ENCODE assay signal across 24 mouse cellular contexts in the genomic region with DNA sequence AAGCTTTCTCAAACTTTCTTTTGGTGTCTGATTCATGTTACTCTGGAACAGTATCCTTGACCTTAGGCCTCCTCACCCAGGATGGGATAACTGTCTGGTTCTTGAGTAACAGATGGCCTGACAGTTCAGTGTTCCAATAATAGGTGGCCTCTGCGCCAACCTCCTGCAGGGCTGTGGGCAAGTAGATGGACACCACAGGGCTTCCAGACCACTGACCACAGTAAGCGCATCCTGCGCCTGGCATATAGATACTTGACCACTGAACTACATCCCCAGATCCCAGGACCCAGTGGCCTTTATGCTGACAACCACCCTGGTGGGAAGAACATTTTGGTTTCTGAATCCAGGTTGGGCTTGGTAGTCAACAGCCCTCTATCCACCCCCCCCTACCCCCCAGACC. TPM values are rescaled to one million over a fixed set of nuclear protein-coding genes. Genes with fewer than 3 reads are reported as not detected.
DNase-seq lines count a peak whose midpoint lies in the region; ATAC-seq and TF ChIP-seq lines count a peak whose summit lies in the region.
"Had no signal": no experiment of that assay in that cellular context is flagged by ENCODE, and none has a peak within 500 bp of the region (broad histone marks: within the 10 kb centered on the region; RNA-seq: fewer than 3 reads in every experiment).

No protein-coding gene starts in this region.

- 16% methylated on average over 3 of the region's 3 CpGs for WGBS in cerebellum, adult 2 months
- WGBS in midbrain, embryonic 10.5 days: 95% methylated on average over 3 of the region's 3 CpGs
- WGBS in midbrain, embryonic 13.5 days: 94% methylated on average over 3 of the region's 3 CpGs

- no peak for TF ChIP-seq CTCF in cerebellum, adult 2 months (IDR thresholded peaks at IDR 0.05; ENCODE audit: borderline replicate concordance, insufficient read depth, low read depth, low read length)

- H3K4me1 ChIP-seq in cerebellum, adult 2 months (ENCODE audit: control insufficient read depth, insufficient read depth, low read length): peaks cover 86% of the 10 kb centered on the region
- H3K4me1 ChIP-seq in midbrain, embryonic 10.5 days: peaks cover 70% of the 10 kb centered on the region
- peaks cover 28% of the 10 kb centered on the region for H3K4me1 ChIP-seq in midbrain, embryonic 13.5 days (replicated peaks)

- H3K27me3 ChIP-seq in cerebellum, adult 2 months (ENCODE audit: control insufficient read depth, insufficient read depth, low read length): no peaks in the 10 kb centered on the region
- H3K27me3 ChIP-seq in midbrain, embryonic 10.5 days (ENCODE audit: low read depth, poor library complexity, severe bottlenecking): peaks cover 61% of the 10 kb centered on the region
- no peaks in the 10 kb centered on the region for H3K27me3 ChIP-seq in midbrain, embryonic 13.5 days
- H3K27me3 ChIP-seq: embryonic facial prominence, embryonic 13.5 days; forebrain, embryonic 13.5 days; hindbrain, embryonic 12.5 days; hindbrain, embryonic 15.5 days had no signal

- H3K9ac ChIP-seq in midbrain, embryonic 13.5 days (replicated peaks): no peak overlapping the region
- H3K9ac ChIP-seq: embryonic facial prominence, embryonic 13.5 days; forebrain, embryonic 13.5 days; hindbrain, embryonic 12.5 days; hindbrain, embryonic 15.5 days had no signal

- H3K9me3 ChIP-seq in midbrain, embryonic 10.5 days (replicated peaks): no peaks in the 10 kb centered on the region
- H3K9me3 ChIP-seq in midbrain, embryonic 13.5 days: no peaks in the 10 kb centered on the region
- H3K9me3 ChIP-seq: embryonic facial prominence, embryonic 10.5 days; embryonic facial prominence, embryonic 13.5 days; forebrain, embryonic 13.5 days; hindbrain, embryonic 12.5 days; hindbrain, embryonic 15.5 days had no signal

- ATAC-seq in cerebellum, adult (ENCODE audit: insufficient number of reproducible peaks, low FRiP score, low TSS enrichment): no peak
- no peak for ATAC-seq in midbrain, embryonic 13.5 days
- ATAC-seq: CD4-positive, CD25-positive, alpha-beta regulatory T cell, adult 4 months; forebrain, embryonic 13.5 days; forebrain, embryonic 16.5 days; intestine, postnatal 0 days had no signal

- peak overlapping the region; percentile 36; the same call in 1 of the 2 replicates for H3K27ac ChIP-seq in cerebellum, adult 2 months (ENCODE audit: insufficient read depth, low read length)
- H3K27ac ChIP-seq in midbrain, embryonic 10.5 days (replicated peaks): peak overlapping the region; percentile 33; the same call in 1 of the 2 replicates
- H3K27ac ChIP-seq in midbrain, embryonic 13.5 days: no peak overlapping the region
- H3K27ac ChIP-seq: embryonic facial prominence, embryonic 10.5 days; embryonic facial prominence, embryonic 13.5 days; forebrain, embryonic 13.5 days; gastrocnemius, adult 2 months; hindbrain, embryonic 12.5 days; hindbrain, embryonic 15.5 days had no signal

- peak; percentile 63 to 75 for DNase-seq in cerebellum, adult 2 months
- DNase-seq in midbrain, embryonic 10.5 days (ENCODE audit: low spot score): no peak
- DNase-seq in cerebellum, postnatal 10 days: peak; percentile 52 to 78
- no peak for DNase-seq in left cerebral cortex, postnatal 10 days (ENCODE audit: extremely low spot score in 1 of 2, low spot score in 2 of 2)
- DNase-seq: adrenal gland, adult 8-10 months; adrenal gland, postnatal 25 days; embryo, embryonic 11 days; gastrocnemius, adult 2 months; gastrocnemius, postnatal 14 days; heart, adult 11 months; kidney, adult 2 months had no signal

- H3K36me3 ChIP-seq in midbrain, embryonic 10.5 days: peaks cover 91% of the 10 kb centered on the region
- peaks cover 13% of the 10 kb centered on the region for H3K36me3 ChIP-seq in midbrain, embryonic 13.5 days
- H3K36me3 ChIP-seq: embryonic facial prominence, embryonic 13.5 days; hindbrain, embryonic 15.5 days had no signal

- H3K4me3 ChIP-seq in cerebellum, adult 2 months (replicated peaks; ENCODE audit: insufficient read depth, low read depth, low read length): no peak overlapping the region
- H3K4me3 ChIP-seq in midbrain, embryonic 10.5 days: no peak overlapping the region
- H3K4me3 ChIP-seq in midbrain, embryonic 13.5 days (replicated peaks): no peak overlapping the region
- H3K4me3 ChIP-seq: embryonic facial prominence, embryonic 10.5 days; embryonic facial prominence, embryonic 13.5 days; erythroblast, embryonic 14.5 days; forebrain, embryonic 13.5 days; gastrocnemius, adult 2 months; hindbrain, embryonic 12.5 days; hindbrain, embryonic 15.5 days had no signal

- H3K4me2 ChIP-seq in midbrain, embryonic 13.5 days (replicated peaks): no peak overlapping the region
- H3K4me2 ChIP-seq: embryonic facial prominence, embryonic 13.5 days; forebrain, embryonic 13.5 days; heart, embryonic 11.5 days; hindbrain, embryonic 12.5 days; hindbrain, embryonic 15.5 days had no signal

- intact Hi-C loops in left cerebral cortex, postnatal 10 days (cut with DNase I): loop anchor here (5.0 kb wide), 1 partner anchor 253 kb away; no protein-coding TSS in a partner anchor

- no peak for TF ChIP-seq POLR2A in cerebellum, adult 2 months (IDR thresholded peaks at IDR 0.05; ENCODE audit: borderline replicate concordance, insufficient read depth, low read length)

RNA-seq across cellular contexts. Expression of a gene that starts 32.2 kb away (rescaled TPM):
- polyA plus RNA-seq in cerebellum, adult 2 months (2012; rRNA removed): 54.5 and 59.6 TPM in 2 replicates
- 171 and 214 TPM in 2 replicates for polyA plus RNA-seq in midbrain, embryonic 10.5 days (2016; fragmentation: Nextera tagmentation; extraction: Ambion mirVana)
- polyA plus RNA-seq in midbrain, embryonic 13.5 days (2015; fragmentation: Nextera tagmentation; extraction: Ambion mirVana): 136 and 138 TPM in 2 replicates
- total RNA-seq in left cerebral cortex, postnatal 10 days (2021): 10 to 100 TPM; 46.0 to 50.7 TPM
- total RNA-seq: MEL had no signal

Comparison
In these comparisons a context has a peak if more than half of its experiments do, and no peak if none do; other contexts are left out.
1. DNase-seq: peak in cerebellum, adult 2 months (2 of 2) and cerebellum, postnatal 10 days (2 of 2); none in midbrain, embryonic 10.5 days (single experiment) and left cerebral cortex, postnatal 10 days (0 of 2).